Mouse (Mus musculus): ENCODE results near the gene Cacnb1. TPM values are rescaled to one million over a fixed set of nuclear protein-coding genes. Genes with fewer than 3 reads are reported as not detected.

Cacnb1 gene
- total RNA-seq, 2 experiments from 2014 or later = 240 to 241 TPM

GRCm38 (mm10) chr11:97988530-97989096 is 34.2 kb downstream of the Cacnb1 start:
- DNase-seq (ENCODE audit: low spot score in 2 of 2) = peak; percentile 62 to 83

GRCm38 (mm10) chr11:97987551-97988526 is 35.0 kb downstream of the Cacnb1 start:
- DNase-seq (ENCODE audit: low spot score in 2 of 2) = peak; percentile 86 to 93

GRCm38 (mm10) chr11:97986738-97987465 is 35.9 kb downstream of the Cacnb1 start:
- no peak for DNase-seq (ENCODE audit: low spot score in 2 of 2)

GRCm38 (mm10) chr11:97985727-97986677 is 36.8 kb downstream of the Cacnb1 start, which contains the start of gene Plxdc1:
Gene Plxdc1 (minus strand): TSS chr11:97986444.
- no peak for DNase-seq (ENCODE audit: low spot score in 2 of 2)

- no peak for DNase-seq (ENCODE audit: low spot score in 2 of 2)
Observed at GRCm38 (mm10) chr11:97983983-97984382, 38.9 kb downstream of the Cacnb1 start.

GRCm38 (mm10) chr11:97983506-97983905 is 39.3 kb downstream of the Cacnb1 start:
- DNase-seq (ENCODE audit: low spot score in 2 of 2) = no peak

GRCm38 (mm10) chr11:97982721-97983120 is 40.1 kb downstream of the Cacnb1 start:
- no peak for DNase-seq (ENCODE audit: low spot score in 2 of 2)

- DNase-seq (ENCODE audit: low spot score in 2 of 2) = peak; percentile 58 to 74
Observed at GRCm38 (mm10) chr11:97980531-97980966, 42.3 kb downstream of the Cacnb1 start.

GRCm38 (mm10) chr11:97979824-97980495 is 42.9 kb downstream of the Cacnb1 start:
- no peak for DNase-seq (ENCODE audit: low spot score in 2 of 2)

- no peak for DNase-seq (ENCODE audit: low spot score in 2 of 2)
Observed at GRCm38 (mm10) chr11:97978392-97978791, 44.4 kb downstream of the Cacnb1 start.

GRCm38 (mm10) chr11:97977797-97978196 is 45.0 kb downstream of the Cacnb1 start:
- DNase-seq (ENCODE audit: low spot score in 2 of 2) = no peak

- DNase-seq (ENCODE audit: low spot score in 2 of 2) = no peak
Observed at GRCm38 (mm10) chr11:97974746-97975145, 48.1 kb downstream of the Cacnb1 start.

GRCm38 (mm10) chr11:97974141-97974540 is 48.7 kb downstream of the Cacnb1 start:
- no peak for DNase-seq (ENCODE audit: low spot score in 2 of 2)

GRCm38 (mm10) chr11:97972434-97972833 is 50.4 kb downstream of the Cacnb1 start:
- DNase-seq (ENCODE audit: low spot score in 2 of 2) = no peak

GRCm38 (mm10) chr11:97971232-97971631 is 51.6 kb downstream of the Cacnb1 start:
- peak; percentile 67 to 84 for DNase-seq (ENCODE audit: low spot score in 2 of 2)

- no peak for DNase-seq (ENCODE audit: low spot score in 2 of 2)
Observed at GRCm38 (mm10) chr11:97970771-97971170, 52.1 kb downstream of the Cacnb1 start.

GRCm38 (mm10) chr11:97968385-97968784 is 54.4 kb downstream of the Cacnb1 start:
- DNase-seq (ENCODE audit: low spot score in 2 of 2) = no peak

GRCm38 (mm10) chr11:97967114-97967513 is 55.7 kb downstream of the Cacnb1 start:
- no peak for DNase-seq (ENCODE audit: low spot score in 2 of 2)

GRCm38 (mm10) chr11:97960907-97961306 is 61.9 kb downstream of the Cacnb1 start:
- no peak for DNase-seq (ENCODE audit: low spot score in 2 of 2)

GRCm38 (mm10) chr11:97959300-97959680 is 63.5 kb downstream of the Cacnb1 start:
- DNase-seq (ENCODE audit: low spot score in 2 of 2) = no peak
